Mouse (Mus musculus): Measurements from ENCODE around the gene Mxra7. TPM values are rescaled to one million over a fixed set of nuclear protein-coding genes. Genes with fewer than 3 reads are reported as not detected.

Mxra7 gene
- polyA plus RNA-seq, 1 experiment, result 8.6 TPM

DNA sequence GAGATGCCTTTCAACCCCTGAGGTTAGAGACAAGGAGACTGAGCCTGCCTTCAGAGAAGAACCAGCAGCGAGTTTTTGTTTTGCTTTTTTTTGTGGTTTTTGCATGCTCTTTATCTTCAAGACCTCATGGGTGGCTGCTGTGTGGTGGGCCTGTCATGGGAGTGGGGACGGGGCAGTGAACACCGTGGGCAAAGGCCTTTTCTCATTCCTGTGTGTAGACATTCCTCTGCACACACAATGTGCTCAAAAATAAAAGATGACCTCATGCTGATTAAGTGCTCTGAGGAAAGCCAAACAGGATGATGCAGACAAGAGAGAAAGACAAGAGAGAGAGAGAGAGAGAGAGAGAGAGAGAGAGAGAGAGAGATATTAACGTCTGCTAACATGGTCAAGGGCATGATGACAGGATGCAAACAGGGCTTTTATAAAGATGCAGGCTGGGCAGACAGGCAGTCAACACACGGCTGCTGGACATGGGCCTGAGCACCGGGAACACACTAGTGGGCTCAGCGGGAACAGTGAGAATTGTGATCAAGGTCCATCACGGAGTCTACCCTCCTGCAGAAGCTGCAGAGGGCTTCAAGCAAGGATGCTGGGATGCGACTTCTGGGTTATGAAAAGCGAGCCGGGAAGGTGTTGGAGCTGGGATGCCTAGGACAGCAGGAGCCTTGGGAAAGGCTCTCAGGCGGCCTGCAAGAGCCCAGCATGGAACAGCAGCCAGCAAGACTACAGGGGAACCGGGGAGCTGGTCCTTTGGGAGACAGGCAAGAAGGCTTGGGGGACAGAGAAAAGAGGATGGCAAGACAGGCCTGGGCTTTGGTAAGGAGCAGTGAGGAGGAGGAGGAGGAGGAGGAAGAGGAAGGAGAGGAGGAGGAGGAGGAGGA, 6.5 kb downstream of the Mxra7 start:
- H3K4me3 ChIP-seq (ENCODE audit: control insufficient read depth, insufficient read depth, low read length), result no peak overlapping the region
- H3K36me3 ChIP-seq (ENCODE audit: control insufficient read depth, insufficient read depth, low read length), result no peaks in the 10 kb centered on the region
- 73% methylated on average over 13 of the region's 13 CpGs for WGBS
- H3K27ac ChIP-seq (ENCODE audit: control insufficient read depth, insufficient read depth, low read length), result no peak overlapping the region
- no peak for DNase-seq
- no peaks in the 10 kb centered on the region for H3K27me3 ChIP-seq (ENCODE audit: control insufficient read depth, insufficient read depth, low read length)
- TF ChIP-seq POLR2A (IDR thresholded peaks at IDR 0.05; ENCODE audit: control insufficient read depth, extremely low read depth, insufficient read depth, low read length, poor library complexity), result no peak
- no peak for TF ChIP-seq CTCF (IDR thresholded peaks at IDR 0.05; ENCODE audit: borderline replicate concordance, control insufficient read depth, extremely low read depth, insufficient read depth, low read length, poor library complexity)
- peaks cover 16% of the 10 kb centered on the region for H3K4me1 ChIP-seq (replicated peaks; ENCODE audit: control insufficient read depth, insufficient read depth, low read length)

DNA sequence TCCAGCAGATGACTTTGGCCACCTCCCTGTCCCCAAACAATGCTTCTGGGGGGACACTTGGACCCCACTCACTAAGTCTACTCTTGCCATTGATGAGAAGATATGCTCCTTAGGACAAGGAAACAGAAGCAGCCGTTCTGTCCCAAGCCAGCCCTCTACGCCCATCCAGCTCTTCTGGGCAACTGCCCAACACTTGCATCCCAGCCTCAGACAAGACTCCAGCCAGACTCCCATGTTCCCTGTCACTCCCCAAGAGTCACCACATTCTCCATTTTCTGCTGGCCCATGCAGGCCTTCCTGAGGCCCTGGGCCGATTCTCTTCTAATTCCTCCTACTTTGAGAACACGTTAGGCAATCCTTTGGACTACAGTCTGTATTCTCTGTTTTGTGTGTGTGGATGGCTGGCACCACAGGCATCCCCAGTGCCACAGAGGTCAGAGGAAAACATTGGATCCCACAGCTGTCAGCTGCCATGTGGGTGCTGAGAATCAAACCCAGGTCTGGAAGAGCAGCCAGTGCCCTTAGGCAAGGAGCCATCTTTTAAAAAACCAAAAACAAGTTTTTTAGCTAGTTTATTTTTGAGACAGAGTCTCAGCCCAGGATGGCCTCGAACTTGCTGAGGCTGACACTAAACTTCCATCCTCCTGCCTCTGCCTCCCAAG, 7.8 kb downstream of the Mxra7 start:
- DNase-seq, result no peak
- no peak overlapping the region for H3K27ac ChIP-seq (ENCODE audit: control insufficient read depth, insufficient read depth, low read length)
- H3K4me1 ChIP-seq (replicated peaks; ENCODE audit: control insufficient read depth, insufficient read depth, low read length), result peaks cover 16% of the 10 kb centered on the region
- no peak overlapping the region for H3K4me3 ChIP-seq (ENCODE audit: control insufficient read depth, insufficient read depth, low read length)
- H3K36me3 ChIP-seq (ENCODE audit: control insufficient read depth, insufficient read depth, low read length), result no peaks in the 10 kb centered on the region
- H3K27me3 ChIP-seq (ENCODE audit: control insufficient read depth, insufficient read depth, low read length), result no peaks in the 10 kb centered on the region
- TF ChIP-seq CTCF (IDR thresholded peaks at IDR 0.05; ENCODE audit: borderline replicate concordance, control insufficient read depth, extremely low read depth, insufficient read depth, low read length, poor library complexity), result no peak
- WGBS, result 92% methylated on average over 5 of the region's 5 CpGs

DNA sequence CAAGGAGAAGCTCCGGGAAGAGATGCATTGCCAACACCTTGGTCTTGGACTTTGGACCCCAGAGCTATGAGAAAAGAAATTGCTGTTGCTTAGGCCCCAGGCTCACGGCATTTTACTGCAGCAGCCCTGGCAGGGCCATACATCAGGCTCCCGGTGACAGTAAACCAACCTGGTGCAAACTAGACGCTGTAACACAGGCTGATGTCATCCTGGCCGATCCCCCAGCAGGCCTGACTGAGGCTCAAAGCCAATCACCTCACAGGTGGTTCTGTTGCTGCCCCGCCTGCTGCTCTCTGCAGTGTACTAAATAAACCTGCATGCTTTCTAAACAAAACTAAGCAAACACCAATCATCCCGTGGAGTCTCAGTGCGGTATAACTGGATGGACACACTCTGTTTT, 9.1 kb downstream of the Mxra7 start:
- Histone ChIP-seq H3K27ac (ENCODE audit: control insufficient read depth, insufficient read depth, low read length) (no peak overlapping the region), H3K4me3 (ENCODE audit: control insufficient read depth, insufficient read depth, low read length) (no peak overlapping the region), H3K27me3 (ENCODE audit: control insufficient read depth, insufficient read depth, low read length) (no peaks in the 10 kb centered on the region), H3K36me3 (ENCODE audit: control insufficient read depth, insufficient read depth, low read length) (no peaks in the 10 kb centered on the region), H3K4me1 (replicated peaks; ENCODE audit: control insufficient read depth, insufficient read depth, low read length) (peaks cover 16% of the 10 kb centered on the region)
- DNase-seq, result no peak
- 83% methylated on average over 8 of the region's 8 CpGs for WGBS
- no peak for TF ChIP-seq POLR2A (IDR thresholded peaks at IDR 0.05; ENCODE audit: control insufficient read depth, extremely low read depth, insufficient read depth, low read length, poor library complexity)
- no peak for TF ChIP-seq CTCF (IDR thresholded peaks at IDR 0.05; ENCODE audit: borderline replicate concordance, control insufficient read depth, extremely low read depth, insufficient read depth, low read length, poor library complexity)

DNA sequence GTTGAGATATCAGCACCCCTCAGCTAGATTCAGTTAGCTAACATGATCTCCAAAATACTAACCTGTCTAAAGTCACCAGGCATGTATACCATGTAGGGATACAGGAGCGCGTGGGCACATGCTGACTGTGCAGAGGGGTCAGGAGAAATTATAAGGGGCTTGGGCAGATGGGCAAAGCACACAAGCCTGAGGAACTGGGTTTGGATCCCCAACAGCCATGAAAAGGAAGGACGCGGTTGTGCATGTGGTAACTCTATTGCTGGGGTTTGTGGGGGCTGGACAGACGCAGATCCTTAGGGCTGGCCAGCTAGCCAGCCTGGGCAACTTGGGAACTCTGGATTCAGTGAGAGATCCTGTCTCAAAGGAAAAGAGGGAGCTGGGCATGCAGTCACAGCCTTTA, 10.3 kb downstream of the Mxra7 start:
- no peaks in the 10 kb centered on the region for H3K36me3 ChIP-seq (ENCODE audit: control insufficient read depth, insufficient read depth, low read length)
- H3K27ac ChIP-seq (ENCODE audit: control insufficient read depth, insufficient read depth, low read length), result no peak overlapping the region
- peaks cover 16% of the 10 kb centered on the region for H3K4me1 ChIP-seq (replicated peaks; ENCODE audit: control insufficient read depth, insufficient read depth, low read length)
- TF ChIP-seq CTCF (IDR thresholded peaks at IDR 0.05; ENCODE audit: borderline replicate concordance, control insufficient read depth, extremely low read depth, insufficient read depth, low read length, poor library complexity) (no peak), POLR2A (IDR thresholded peaks at IDR 0.05; ENCODE audit: control insufficient read depth, extremely low read depth, insufficient read depth, low read length, poor library complexity) (no peak)
- no peak overlapping the region for H3K4me3 ChIP-seq (ENCODE audit: control insufficient read depth, insufficient read depth, low read length)
- no peak for DNase-seq
- WGBS, result 97% methylated on average over 5 of the region's 5 CpGs
- H3K27me3 ChIP-seq (ENCODE audit: control insufficient read depth, insufficient read depth, low read length), result no peaks in the 10 kb centered on the region

DNA sequence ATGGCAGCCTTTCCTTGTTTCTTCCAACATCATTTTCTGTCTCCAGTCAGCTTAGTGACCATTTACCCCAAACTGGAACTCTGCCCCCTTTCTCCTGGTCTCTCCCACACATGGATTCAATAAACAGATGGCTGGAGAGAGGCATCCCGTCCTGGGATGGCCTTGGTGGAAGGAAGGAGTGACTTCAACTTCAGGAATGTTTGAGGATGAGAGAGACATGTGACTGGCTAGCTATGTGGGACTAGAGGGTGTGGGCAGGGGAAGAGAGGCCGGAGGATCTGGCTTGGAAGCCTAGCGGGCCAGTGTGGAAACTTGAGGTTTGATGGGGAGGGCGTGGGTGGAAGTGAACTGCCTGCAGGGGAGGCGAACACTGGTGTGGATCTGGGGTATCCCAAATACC, 11.1 kb downstream of the Mxra7 start:
- Histone ChIP-seq H3K27me3 (ENCODE audit: control insufficient read depth, insufficient read depth, low read length) (no peaks in the 10 kb centered on the region), H3K4me1 (replicated peaks; ENCODE audit: control insufficient read depth, insufficient read depth, low read length) (peaks cover 16% of the 10 kb centered on the region), H3K27ac (ENCODE audit: control insufficient read depth, insufficient read depth, low read length) (no peak overlapping the region), H3K36me3 (ENCODE audit: control insufficient read depth, insufficient read depth, low read length) (no peaks in the 10 kb centered on the region), H3K4me3 (ENCODE audit: control insufficient read depth, insufficient read depth, low read length) (no peak overlapping the region)
- TF ChIP-seq CTCF (IDR thresholded peaks at IDR 0.05; ENCODE audit: borderline replicate concordance, control insufficient read depth, extremely low read depth, insufficient read depth, low read length, poor library complexity), result no peak
- TF ChIP-seq POLR2A (IDR thresholded peaks at IDR 0.05; ENCODE audit: control insufficient read depth, extremely low read depth, insufficient read depth, low read length, poor library complexity), result no peak
- 86% methylated on average over 5 of the region's 5 CpGs for WGBS
- DNase-seq, result no peak

DNA sequence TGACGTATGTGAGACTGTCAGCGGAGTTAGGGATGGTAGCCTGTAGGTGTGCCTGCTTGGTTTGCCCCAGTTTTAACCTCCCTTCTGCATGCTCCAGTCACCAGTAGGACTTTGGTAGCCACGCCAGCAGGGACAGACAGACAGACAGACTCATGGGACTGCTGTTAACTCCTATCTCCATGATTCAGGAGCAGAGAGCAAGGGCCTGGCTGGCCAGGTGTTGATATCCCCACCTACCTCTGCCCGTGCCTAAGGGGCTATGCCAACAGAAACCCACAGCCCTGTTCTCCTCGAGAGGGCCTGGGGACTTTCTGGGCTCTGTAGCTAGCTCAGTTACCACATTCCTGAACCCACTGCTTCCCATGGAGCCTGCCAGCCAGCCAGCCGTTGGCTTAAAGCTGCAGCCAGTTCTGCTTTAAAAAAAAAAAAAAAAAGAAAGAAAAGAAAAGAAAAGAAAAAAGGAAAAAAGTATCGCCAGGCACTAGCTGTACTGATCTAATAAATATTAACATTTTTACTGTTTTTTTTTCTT, 12.9 kb downstream of the Mxra7 start:
- no peak for DNase-seq
- no peak overlapping the region for H3K27ac ChIP-seq (ENCODE audit: control insufficient read depth, insufficient read depth, low read length)
- H3K4me3 ChIP-seq (ENCODE audit: control insufficient read depth, insufficient read depth, low read length), result no peak overlapping the region
- H3K27me3 ChIP-seq (ENCODE audit: control insufficient read depth, insufficient read depth, low read length), result no peaks in the 10 kb centered on the region
- WGBS, result 84% methylated on average over 7 of the region's 7 CpGs
- peaks cover 13% of the 10 kb centered on the region for H3K4me1 ChIP-seq (replicated peaks; ENCODE audit: control insufficient read depth, insufficient read depth, low read length)
- H3K36me3 ChIP-seq (ENCODE audit: control insufficient read depth, insufficient read depth, low read length), result no peaks in the 10 kb centered on the region
- TF ChIP-seq POLR2A (IDR thresholded peaks at IDR 0.05; ENCODE audit: control insufficient read depth, extremely low read depth, insufficient read depth, low read length, poor library complexity), result no peak
- no peak for TF ChIP-seq CTCF (IDR thresholded peaks at IDR 0.05; ENCODE audit: borderline replicate concordance, control insufficient read depth, extremely low read depth, insufficient read depth, low read length, poor library complexity)

Measured in thymus, adult 2 months (tissue).